Mouse (Mus musculus): Measurements from ENCODE around the gene Phf21a.

Phf21a gene

DNA sequence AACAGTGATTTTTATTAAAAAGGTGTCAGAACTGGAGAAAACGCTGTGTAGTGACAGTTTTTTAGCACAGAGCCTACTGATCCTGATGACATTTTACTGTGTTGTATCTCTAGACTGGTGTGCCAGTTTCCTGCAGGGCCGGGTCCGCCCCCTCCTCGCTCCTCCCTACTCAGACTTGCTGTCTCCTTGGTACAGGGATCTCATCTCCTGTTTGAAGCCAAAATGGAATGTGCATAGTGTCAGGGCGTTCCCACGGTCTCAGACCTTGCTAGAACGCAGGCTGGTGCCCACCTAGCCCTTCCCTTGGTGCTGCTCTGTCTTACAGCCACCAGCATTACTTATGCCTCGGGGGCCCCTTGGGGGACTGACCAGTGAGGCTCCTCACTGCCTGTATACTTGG is 268.9 kb downstream of the Phf21a start:
- DNase-seq (ENCODE audit: low read depth): no peak

DNA sequence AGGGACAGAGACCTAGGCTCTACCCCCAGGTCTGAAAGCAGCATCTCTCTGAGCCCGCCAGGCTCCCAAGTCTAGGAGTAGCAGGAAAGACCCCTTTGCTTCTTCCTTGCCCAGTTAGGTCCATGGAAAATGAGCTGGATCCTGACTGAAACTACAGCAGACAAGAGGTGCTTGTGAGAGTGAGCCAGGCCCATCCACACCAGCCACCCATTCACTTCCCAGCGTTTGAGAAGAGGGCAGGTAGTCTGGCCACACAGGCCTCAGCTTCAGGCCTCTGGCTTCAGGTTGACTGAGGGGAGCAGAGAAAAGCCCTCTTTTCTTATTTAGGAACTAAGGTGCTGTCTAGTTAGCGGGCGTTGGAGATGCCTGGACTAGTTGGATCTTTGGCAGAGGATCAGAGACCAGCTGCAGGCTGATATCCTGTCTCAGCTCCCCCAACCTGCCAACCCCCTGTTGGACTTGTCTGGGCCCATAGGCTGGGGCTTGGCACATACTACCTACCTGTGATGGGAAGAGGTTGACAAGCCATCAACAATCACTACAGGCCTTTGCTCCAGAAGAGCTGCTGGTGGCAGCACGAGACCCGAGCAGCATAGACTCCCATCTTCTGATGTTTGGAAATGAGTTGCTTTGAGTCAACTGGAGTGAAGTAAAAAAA is 269.8 kb downstream of the Phf21a start:
- no peak for DNase-seq (ENCODE audit: low read depth)

DNA sequence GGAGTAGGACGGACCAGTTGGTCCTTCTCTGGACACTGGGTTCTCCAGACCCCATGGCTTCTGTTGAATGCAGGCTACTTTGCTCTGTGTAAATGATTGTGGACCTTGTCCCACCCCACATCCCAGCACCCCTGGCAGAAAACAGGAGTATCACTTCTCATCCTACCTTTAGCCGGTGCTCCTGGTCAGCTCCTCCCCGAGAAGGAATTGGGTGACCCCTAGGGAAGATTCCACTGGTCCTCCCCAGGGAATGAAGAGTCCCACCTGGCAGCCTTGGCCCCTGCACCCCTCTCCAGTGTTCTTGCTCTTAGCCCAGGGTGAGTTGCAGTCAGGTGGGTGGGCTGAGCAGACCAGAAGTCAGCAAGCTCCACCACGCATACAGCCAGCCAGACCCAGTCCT is 271.2 kb downstream of the Phf21a start:
- DNase-seq (ENCODE audit: low read depth): no peak

DNA sequence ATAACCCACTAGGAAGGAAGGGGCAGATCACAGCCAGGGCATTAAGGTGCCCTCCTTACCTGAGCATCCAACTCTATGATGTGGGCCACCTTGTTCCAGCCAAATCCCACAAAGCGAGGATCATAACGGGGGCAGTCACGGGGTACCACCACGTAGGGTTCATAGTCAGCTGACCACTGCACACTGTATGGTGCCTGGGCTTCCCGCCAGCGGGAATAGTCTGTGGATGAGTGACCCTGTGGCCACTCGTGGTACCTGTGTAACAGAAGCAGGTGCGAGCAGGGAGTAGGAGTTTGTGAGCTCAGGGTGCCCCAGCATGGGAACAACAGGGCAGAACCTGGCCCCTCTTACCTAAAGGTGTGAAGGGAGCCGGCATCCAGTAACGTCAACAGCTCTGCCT is 272.7 kb downstream of the Phf21a start:
- no peak for DNase-seq (ENCODE audit: low read depth)

DNA sequence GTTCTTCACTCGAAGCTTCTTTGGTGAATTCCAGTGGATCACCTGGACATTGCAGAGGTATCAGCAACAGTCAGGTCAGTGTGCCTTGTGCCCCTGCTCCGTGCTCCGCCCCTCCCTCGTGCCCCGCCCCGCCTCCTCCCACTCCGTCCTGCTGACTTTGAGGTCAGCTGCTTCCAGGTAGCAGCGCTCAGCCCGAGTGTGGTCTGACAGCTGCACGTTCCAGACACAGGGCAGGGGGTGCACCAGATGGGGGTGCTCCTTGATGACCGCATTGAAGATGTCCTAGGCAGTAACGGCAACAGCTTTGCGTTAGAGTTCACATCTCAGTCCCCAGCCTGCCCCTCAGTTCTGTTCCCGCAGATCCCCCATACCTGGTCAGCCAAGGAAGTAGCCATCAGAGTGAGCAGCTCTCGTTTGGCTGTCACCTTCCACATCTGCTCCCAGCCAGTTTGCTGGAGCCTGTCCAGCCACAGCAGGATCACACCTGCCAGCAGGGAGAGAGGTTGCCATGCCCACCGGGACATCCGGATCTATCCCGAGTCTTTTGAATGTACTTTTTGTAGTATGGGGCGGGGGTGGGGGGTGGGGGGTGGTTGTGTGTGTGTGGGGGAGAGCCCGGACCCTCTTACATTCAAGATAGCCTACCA is 274.6 kb downstream of the Phf21a start:
- no peak for DNase-seq (ENCODE audit: low read depth)

DNA sequence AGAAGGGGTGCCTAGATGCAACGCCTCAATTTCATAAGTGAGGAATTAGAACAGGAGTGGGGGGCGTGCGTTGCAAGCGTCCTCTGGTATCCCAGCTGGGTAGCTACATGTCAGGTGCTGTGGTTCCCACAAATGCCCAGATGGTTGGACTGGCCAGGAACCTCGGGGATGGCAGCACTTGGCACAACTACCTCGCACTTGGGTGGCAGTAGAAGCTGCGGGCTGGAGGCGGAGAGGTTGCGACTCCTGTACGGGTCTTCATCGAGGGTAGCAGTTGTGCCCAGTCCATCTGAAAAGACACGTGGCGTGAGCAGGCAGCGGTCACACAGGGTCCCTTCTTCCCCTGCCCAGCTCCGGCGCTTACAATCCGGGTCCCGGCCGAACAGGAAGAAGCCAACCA is 277.5 kb downstream of the Phf21a start:
- DNase-seq (ENCODE audit: low read depth): no peak

DNA sequence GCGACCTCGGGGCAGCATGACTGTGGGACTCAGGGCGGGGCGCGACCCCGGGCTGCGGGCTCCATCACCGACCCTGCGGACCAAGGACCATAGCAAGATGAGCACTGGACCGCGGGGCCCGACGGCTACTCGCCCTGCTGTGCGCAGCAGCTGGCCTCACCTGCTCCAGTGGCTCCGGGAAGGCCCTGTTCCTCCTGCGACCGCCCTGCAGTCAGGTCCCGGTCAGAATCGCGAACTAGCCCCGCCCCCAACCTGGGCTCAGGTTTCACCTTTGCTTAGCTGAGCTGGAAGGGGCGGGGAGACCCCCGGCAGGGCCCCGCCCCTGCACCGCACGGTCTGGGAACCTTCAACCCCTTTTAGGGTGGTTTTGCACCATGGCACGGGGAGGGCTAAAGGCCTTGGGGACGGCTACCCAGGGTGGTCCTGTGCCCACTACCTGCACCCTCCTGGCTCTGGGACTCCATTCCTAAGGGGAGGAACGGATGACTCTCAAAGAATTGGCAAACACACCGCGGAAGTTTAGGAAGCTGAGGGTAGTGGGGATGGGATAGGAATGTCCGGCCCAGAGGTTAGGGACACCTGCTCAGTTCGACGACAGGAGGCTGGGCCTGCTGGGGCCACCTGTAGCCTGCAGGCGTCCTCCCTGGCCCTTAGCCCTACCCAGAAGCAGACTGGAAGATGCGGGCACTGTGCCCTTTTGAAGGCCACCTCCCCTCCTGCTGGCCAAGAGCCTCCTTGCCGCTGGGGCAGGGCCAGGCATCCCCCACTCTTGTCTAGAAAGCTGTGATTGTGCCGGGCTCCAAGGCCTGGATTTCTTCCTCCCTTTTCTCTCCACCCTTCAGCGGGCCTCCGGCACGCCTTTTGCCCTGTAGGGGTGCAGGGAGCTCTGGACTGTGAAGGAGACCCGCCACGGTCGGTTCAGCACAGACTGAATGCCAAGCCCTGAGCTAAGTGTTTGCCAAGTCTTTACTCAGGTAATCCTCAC is 278.2 kb downstream of the Phf21a start:
- DNase-seq (ENCODE audit: low read depth): no peak

DNA sequence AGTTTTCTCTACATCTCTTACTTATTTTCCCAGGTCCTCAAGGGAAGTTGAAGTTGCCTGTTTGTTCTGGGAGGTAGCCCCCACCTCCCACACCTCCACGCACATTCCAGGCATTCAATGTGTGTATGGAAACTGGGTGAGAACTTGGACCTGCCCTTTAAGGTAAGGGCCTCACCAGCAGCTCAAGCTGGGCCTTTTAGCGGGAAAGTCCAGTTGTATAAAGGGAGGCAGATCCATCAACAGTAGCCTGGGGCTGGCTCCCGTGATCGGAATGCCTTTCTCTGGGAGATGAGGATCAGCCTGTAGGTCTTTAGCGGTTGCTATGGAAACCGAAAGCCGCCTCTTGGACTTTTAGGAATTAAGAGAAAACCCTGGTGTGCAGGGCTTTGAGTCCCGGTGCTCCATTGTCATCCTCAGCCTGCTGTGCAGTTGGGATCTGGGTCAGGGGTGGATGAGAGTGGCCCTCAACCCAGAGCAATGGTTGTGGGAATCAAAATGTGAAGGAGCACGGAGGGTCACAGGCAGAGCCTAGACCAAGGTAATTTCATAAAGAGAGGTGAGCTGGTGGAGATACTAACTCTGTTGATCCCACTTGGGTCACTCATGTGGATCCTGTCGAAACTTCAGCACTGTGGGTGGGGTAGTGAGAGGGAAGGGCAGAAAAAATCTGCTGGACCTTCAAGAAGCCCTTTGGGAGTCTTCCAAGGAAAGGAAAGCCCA is 279.2 kb downstream of the Phf21a start:
- DNase-seq (ENCODE audit: low read depth): no peak

DNA sequence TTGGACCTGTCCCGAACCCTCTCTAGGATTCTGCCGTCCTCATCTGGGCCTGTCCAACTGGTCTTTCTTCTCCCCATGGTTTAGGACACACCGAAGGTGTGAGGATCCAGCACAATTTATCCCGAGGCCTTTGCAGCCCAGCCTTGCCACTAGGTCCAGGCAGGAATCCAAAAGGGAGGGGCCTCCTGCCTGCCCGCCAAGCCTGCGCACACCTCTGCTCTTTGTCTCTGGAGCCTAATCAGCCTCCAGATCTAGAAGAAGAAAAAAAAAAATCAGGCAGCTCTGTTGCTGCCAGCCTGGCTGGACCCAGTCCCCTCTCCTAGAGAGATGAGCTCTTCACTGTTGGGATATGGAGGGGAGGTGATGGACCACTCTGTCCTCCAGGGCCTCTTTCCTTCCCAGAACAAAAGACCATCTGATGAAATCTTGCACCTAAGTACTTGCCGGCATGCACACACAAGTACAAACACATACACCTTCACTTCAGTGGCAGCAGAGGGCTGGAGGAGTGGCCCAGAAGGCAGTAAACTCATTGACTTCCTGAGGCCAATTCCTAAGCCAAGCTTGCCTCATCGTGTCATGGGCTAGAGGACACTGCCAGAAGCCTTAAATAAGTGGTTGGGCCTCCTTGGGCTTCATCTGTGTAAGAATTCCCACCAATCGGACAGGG is 280.0 kb downstream of the Phf21a start:
- DNase-seq (ENCODE audit: low read depth): no peak

DNA sequence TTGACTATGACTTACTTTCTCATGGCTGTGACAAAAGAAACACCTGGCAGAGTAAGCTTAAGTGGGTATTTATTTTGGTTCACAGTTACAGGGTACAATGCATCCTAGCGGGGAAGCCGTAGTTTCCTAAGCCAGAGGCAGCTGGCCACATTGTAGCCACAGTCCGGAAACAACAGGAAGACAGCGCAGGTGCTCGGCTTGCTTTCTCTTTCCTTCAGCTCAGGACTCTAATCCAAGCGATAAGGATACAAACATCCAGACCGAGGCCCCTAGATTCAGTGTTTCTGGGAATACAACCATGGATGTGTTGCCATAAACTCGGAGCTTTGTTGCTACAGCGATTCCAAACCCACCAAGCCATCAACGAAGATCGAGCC is 280.5 kb downstream of the Phf21a start:
- no peak for DNase-seq (ENCODE audit: low read depth)

DNA sequence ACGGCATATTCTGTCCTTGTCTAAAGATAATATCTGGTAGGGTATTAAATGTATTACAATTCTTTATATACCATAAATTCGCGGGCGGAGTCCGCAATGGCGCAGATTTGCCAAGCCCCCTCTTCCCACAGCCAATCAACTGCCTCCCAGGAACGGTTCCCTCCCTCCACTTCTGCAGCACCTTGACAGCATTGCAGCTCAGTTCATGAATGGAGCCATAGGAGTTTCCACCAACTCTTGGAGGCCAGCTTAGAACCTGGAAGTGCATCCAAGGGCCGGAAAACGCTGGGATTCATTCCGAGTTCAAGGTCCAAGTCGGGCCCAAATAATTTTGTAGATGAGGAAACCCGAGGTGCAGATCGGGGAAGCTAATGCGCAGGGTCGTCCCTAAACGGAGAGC is 281.6 kb downstream of the Phf21a start, which contains the start of the genes Pex16 and Large2:
Gene Pex16, plus strand, starts transcription at position 163 of the 400 bp plus-strand sequence.
Gene Large2, minus strand, starts transcription at position 356 of the 400 bp plus-strand sequence.
- DNase-seq (ENCODE audit: low read depth): peak; percentile 50

DNA sequence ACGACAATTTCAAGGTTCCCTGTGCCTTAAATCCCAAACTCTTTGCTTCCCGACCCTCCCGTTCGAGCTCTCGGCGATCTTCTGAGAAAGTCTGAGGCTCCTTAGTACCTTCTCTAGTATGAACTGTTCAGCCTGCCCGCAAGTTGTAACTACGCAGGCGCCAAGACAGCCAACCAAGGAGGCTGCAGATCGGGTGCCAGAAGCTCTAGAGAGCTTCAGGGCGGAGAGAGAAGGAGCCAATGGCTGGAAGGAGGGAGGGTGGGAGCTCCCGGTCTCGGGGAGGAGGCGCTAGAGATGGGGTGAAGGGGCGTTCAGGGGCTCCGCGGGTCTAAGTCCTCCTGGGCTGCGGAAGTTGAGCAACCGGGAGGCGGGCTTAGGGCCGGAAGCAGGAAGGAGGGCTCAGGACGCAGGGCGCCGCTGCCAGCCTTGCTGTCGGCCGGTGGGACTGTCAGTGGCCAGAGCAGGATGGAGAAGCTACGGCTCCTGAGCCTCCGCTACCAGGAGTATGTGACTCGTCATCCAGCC is 282.2 kb downstream of the Phf21a start:
- peak; percentile 94 for DNase-seq (ENCODE audit: low read depth)

DNA sequence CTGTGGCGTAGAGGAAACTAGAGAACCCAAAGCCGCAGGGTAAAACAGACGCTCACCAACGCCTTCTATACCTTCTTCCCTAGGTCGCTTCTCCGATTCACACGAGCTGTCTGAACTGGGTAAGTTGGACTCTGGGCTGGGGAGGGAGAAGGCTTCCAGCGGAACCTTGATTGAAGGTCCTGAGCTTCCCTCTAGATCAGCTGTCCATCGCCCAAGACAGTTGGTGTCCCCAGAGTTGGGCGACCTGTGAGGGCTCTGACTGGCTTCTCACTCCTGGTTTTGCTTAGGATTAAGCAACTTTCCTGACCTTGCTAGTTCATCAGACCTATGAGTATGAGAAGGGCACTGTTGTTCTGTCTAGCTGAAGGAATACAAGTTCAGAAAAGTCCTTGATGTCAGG is 282.9 kb downstream of the Phf21a start:
- DNase-seq (ENCODE audit: low read depth): no peak

DNA sequence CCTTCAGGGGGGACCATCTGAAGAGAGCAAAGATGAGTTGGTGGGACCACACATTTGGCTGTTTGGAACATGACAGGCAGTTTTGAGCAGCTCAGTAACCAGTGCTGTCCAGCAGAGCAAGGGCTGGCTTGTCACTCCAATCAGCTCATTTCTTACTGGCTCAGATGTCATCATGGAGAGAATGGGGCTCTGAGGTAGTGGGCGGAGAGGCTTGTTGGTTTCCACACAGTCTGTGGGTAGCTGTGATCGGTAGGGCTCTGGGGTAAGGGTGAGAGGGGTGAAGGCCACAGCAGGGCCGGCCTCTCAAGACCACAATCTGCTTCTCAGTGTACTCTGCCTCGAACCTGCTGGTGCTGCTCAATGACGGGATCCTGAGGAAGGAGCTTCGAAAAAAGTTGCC is 283.4 kb downstream of the Phf21a start:
- DNase-seq (ENCODE audit: low read depth): no peak

DNA sequence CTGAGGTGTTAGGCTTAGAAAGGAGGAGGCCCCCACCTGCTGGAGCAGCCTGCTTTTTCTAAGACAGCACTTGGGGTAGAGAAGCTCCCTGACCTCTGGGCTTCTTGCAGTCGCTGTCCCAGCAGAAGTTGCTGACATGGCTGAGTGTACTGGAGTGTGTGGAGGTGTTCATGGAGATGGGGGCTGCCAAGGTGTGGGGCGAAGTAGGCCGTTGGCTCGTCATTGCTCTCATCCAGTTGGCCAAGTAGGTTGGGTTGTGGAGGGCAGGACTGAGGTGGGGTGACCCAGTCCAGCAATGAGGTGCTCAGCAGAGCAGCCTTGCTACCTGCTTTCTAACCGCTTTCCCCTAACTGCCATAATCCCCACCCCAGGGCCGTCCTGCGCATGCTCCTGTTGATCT is 284.4 kb downstream of the Phf21a start:
- DNase-seq (ENCODE audit: low read depth): no peak

DNA sequence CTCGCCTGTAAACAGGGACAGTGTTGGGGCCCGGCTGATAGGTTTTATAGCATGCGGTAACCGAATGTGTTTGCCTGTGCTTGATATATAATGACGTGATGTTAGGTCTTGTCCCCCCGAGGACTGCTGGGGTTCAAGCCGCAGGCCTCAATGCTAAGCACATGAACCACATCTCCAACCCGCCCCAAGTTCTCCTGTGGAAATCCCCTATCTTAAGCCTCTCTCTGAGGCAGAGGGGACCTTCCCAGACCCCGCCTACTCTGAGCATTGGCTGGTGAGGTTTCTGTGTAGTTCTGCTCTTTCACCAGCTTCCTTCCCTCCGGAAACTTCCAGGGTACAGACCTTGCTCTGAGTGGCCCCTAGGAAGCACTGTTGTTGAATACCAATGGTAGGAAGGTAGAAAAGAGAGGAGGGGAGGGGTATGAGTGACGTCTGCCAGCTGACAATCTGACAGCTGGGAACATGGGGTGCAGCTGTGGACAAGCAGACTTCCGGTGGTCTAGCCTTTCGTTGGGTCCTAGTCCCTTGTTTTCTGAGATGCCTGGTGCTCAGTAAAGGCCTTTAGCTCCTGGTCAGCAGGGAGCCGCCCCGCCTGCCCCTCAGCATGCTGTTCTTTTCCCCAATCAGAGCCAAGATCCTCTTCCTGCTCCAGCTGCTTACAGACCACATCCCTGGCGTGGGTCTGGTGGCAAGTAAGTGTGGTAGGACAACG is 287.0 kb downstream of the Phf21a start:
- DNase-seq (ENCODE audit: low read depth): no peak

DNA sequence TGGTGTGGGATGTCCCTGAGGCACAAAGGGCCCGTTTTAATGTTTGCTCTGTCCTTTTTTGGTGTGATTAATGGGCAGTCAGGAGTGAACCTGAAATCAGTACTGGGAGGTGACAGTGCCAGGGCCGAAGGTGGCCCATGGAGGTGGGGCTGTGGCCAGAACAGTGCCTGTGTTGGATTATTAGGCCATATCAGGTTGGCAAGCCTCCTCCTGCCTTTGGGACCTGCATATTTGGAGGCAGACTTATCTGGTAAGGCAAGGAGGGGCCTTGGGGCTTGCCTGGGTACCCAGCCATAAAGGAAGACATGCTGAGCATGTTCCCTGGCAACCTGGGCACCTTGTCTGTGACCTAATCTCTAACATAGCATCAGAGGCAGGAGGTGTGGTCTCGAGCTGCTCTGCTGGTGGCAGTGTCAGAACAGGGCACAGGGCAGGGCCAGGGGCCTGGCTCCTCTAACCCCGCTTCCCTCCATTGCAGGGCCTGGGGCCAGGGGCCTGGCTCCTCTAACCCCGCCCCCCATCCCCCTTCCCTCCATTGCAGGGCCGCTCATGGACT is 287.7 kb downstream of the Phf21a start:
- no peak for DNase-seq (ENCODE audit: low read depth)

DNA sequence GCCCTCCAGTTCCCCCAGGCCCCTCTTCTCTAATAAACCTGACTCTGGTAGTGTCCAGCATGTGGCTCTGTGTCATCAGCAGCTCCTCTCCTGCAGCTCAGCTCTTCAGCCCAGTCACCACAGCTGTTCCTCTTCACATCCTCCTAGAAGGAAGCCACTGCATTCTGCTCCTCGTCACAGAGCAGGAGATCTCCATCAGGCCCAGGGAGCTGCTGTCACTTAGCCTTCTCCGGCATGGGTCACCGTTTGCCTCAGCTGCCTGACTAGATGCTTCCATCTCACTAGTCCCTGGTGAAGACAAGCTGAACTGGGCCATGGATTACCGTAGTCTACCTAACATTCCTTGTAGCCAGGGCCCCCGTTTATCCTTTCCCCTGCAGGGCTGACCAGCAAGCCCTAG is 288.2 kb downstream of the Phf21a start:
- no peak for DNase-seq (ENCODE audit: low read depth)

DNA sequence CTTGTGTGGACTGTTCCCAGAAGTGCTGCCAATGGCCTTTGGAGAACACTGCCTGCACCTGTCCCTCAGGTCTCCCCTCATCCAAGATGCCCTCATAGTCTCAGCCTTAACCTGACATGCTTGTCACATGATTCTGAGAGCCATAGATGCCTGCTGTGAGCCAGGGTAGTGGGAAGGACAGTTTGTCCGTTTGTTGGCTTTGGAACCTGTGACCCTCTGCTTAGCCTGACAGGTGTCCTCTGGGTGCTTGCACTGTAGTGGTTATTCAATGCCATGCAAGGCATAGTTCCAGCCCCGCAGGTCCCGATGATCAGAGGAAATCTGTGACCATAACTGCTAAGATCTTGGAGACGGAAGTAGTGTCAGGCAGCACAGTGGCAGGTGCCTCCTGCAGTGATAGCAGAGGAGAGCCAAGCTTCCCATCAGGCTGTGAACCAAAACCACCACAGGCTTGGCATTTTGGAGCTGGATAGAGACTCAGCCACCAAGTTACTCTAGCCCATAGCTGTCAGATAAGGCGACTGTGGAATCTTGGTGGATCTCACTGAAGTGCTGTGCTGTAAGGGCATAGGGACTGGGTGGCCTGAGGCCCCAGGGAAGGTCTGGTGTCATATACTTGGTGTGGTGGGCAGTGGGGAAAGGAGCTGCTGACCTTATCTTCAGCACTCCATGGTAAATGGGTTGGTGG is 289.1 kb downstream of the Phf21a start, which contains the start of gene 1700029I15Rik:
Gene 1700029I15Rik, plus strand, starts transcription at position 638 of the 688 bp plus-strand sequence.
- DNase-seq (ENCODE audit: low read depth): no peak

DNA sequence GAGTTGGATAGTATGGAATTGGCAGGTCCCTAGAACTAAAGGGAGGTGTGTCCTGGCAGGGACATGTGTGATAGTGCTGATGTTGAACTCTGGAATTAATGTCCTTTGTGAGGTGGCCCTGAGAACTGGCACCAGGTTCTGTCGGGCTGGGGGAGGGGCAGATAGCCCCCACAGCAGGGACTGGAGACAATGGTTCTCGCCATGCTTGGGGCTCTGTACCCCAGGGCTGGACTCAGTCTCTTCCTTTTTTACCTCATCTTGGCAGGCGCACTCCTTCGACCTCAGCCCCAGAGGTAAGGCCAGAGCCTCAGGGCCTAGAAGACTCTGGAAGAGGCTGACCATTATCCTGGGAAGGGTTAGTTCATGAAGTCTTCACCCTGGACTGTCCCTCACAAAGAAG is 289.8 kb downstream of the Phf21a start:
- DNase-seq (ENCODE audit: low read depth): no peak
